Mouse (Mus musculus) adrenal gland, postnatal 36 days (tissue): ENCODE data around the gene Tmem81. TPM values are rescaled to one million over a fixed set of nuclear protein-coding genes. Genes with fewer than 3 reads are reported as not detected.

Experiments
- total RNA-seq, 2 experiments: library from RNA; stranded (reverse); gene quantifications; 2 replicates each; pipeline ENCODE4 v1.2.3; 2021

Tmem81 gene
- total RNA-seq, 2 experiments from 2014 or later: 3.1 to 3.9 TPM

Other genes starting within 250 kb of the Tmem81 start
- 100 to 1,000 TPM; 155 to 161 TPM for gene Klhdc8a, start 207.6 kb upstream of the Tmem81 start, total RNA-seq
- 1 to 10 TPM; 2.8 to 4.9 TPM for gene Nuak2, start 190.1 kb upstream of the Tmem81 start, total RNA-seq
- gene Tmcc2, start 114.9 kb upstream of the Tmem81 start, total RNA-seq: 1 to 10 TPM; 6.1 to 9.7 TPM
- gene Dstyk, start 88.7 kb upstream of the Tmem81 start, total RNA-seq: 10 to 100 TPM; 22.5 to 23.1 TPM
- gene Rbbp5, start 28.9 kb upstream of the Tmem81 start, total RNA-seq: 10 to 100 TPM; 36.5 to 39.2 TPM
- not detected for gene Cntn2, start 37.0 kb downstream of the Tmem81 start, total RNA-seq
- gene Nfasc, start 235.6 kb downstream of the Tmem81 start, total RNA-seq: 1 to 10 TPM; 2.7 to 5.0 TPM